Mouse (Mus musculus) mesoderm, embryonic 11.5 days (tissue): Measurements from ENCODE around the gene Cwc25.
A peak's percentile ranks its signal among the peaks of the same experiment; 100 is the strongest.

Experiments used
- DNase-seq: peaks from one replicate; pipeline ENCODE4 v3.0.0-alpha.2; 2012; ENCODE audit warnings: low read depth, low spot score

The Cwc25 gene

DNA sequence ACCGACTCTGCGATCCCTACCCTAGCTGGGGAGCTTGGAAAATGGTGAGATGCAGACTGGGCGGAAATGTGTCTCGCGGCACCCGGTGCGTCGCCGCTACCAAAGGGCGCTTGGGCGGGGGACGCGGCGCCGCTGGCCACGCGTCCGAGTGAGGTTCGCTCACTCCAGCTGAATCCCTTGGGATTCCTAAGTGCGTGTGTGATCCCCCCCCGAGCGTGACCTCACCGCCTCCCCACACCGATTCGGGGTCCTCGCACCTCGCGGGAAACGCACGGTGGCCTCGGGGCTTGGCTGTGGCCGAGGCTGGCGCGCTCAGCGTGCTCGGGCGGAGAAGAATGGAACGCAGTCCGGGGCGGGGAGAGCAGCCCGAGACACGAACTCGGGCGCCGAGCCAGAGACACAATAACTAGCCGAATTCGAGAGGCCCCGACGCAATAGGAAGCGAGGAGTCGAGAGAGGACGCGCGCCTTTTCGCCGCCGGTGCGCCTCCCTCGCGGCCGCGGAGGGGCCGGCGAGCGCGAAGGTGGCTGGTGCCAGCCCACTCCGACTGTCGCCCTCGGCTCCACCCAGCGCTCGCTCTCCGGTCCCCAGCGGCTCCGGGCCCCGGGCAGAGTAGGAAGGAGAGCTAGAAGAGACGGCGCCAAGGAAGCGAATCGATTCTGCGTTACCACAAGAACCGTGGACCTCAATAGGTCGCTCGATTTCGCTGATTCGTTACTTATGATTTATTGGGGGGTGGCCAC lies 66.2 kb downstream of the Cwc25 start, which contains the start of gene Pcgf2:
TSS of gene Pcgf2 (minus strand) at position 495 of the 743 bp plus-strand sequence.
- peak; percentile 77 for DNase-seq

DNA sequence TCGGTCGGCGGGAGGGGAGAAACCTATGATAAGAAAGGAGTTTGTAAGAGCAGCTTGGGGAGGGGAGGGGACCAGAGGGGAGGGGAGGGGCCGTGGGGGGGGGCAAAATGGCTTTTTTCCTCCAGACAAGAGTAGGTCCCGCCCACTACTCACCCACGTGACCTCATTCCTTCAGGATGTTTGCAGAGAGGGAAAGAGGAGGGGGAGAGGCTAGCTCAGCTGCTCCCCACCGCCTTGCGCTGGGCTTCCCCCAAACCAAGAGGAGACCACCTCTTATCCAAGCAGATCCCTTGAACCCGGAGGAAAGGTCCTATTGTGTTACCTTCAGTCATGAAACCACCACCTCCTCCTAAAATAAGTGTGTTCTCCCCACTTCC lies 66.7 kb downstream of the Cwc25 start:
- peak; percentile 96 for DNase-seq

DNA sequence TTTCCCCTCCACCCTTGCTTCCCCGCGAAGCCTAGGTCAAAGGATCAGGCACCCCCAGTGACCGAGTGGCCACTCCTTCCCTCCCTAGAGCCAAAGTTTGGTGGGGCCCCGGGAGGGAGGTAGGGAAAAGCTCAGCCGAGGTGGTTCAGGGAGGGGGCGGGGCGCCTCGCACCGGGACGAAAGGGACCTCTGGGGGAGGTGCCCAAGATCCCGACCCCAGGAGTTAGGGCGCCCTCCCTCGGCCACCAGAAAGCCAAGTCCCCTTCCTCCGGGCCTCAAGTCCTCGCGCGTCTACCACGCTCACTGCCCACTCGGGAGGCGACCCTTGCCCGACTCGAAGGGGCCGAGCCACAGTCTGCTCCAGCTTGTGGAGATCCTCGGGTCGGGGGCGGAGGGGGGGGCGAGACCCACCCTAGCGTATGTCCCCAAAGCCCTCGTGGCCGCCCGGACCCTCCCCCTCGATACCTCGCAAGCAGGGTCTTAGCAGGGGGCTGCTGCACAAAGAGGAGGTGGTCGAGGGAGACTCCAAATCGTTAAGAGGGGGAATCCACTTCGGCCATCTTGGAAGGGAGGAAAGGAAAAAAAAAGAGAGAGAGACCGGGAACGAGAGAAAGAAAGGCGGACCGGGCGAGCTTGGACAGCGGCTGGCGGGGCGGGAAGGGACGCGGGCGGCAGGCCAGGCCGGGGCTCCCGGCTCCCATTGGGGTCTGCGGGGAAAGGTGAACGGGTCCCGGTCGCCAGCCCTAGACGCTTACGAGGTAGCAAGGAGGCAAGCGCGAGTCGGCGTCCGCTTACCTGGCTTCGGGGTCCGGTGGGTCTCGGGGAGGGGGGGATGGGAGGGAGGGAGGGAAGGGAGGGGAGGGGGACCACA lies 67.4 kb downstream of the Cwc25 start:
- DNase-seq = peak; percentile 77

DNA sequence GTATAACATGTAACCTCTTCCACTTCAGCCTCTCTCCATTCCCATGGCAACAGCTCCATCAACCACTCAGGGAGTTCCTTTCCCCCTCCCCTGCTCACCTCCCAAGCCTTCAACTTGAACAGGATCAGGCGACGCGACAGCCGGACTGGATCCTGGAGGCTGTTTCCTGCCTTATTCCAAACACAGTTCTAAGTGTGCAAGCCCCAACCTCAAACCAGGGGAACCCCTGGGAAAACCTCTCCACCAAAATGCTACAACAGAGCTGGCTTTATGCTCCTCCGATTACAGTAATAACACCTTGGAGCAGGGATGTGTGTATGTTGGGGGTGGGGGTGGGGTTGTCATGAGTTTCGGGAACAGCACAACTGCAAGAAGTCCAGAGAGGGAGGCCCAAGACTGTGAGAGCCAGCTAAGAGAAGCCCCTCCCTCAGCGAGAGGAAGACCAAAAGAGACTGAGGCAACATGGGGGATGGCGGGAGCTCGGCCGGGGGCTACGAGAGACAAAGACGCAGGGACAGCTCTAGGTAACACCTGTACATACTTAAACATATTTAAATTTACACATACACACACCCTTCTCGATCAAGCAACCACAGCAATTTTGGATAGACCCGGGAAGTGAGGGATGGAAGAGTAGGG lies 68.3 kb downstream of the Cwc25 start:
- peak; percentile 58 for DNase-seq

DNA sequence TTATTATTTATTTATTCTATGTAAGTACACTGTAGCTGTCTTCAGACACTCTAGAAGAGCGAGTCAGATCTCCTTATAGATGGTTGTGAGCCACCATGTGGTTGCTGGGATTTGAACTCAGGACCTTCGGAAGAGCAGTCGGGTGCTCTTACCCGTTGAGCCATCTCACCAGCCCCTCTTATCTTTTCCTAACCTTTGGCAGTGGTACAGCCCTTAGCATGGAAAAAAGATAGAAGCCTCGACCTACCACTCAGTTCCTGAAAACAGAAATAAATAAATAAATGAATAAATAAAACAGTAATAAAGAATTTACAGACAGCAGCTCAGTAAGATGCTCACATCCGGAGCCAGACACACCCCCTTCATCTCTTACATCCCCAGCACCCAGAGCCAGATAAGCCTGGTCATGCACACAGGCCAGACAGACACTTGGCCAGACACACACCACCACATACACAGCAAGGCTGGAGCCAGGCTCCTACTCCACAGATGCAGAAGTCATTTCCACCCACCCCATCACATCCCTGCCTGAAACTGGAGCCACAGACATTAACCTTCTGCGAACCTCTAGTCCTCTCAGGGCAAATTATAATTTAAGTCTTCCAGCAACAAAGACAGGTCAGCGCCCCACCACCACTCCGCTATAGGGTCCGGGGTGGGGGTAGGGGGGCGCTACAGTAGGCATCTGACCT lies 69.0 kb downstream of the Cwc25 start:
- DNase-seq = no peak

DNA sequence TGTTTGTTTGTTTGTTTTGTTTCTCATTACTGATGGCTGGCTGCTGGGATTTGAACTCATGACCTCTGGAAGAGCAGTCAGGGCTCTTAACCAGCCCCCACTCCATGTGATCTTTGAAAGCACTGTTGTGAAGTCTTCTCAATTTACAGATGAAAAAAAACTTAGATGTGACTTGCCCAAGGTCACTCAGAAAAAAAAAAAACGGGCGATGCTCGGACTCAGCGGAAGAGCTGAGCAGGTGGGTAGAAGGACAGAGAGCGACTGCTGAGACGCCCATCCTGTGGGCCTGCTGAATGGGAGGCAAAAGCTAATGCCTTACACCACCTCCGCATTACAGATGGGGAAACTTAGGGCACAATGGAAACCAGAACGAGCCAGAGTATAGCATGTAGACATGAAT lies 69.7 kb downstream of the Cwc25 start:
- no peak for DNase-seq

DNA sequence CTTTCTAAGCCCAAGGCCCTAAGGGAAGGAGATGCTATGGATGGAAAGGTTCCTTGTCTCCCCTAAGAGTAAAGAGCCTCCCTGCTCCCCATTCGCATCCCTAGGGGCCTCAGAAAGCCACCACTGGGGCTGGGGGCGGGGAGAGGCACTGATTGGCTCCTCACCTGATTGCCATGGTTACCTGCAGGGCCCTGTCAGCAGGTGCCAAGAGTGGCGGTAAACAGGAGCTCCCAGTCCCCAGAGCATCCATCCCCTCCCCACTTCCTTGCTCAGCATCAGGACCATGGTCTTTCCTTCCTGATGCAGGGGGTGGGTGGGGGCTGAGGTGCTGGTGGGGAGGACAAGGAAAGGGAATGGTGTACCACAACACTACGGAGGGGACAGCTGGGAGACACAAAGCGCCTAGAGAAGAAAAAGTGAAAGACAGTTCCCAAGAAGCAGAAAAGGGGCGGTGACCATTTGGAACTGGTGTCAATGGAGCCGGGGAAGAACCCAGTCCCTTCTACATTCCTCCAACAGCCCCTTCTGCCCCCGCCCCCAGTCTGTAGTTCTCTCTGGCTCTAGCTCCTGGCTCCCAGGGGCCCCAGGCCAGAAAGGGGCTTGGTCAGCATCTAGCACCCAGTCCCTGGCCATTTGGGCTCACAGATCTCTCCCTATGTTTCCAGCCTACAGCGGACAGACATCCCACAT lies 70.5 kb downstream of the Cwc25 start:
- no peak for DNase-seq
